Mouse (Mus musculus): ENCODE results near the gene Znrf2. TPM values are rescaled to one million over a fixed set of nuclear protein-coding genes. Genes with fewer than 3 reads are reported as not detected.
"Not testable (repeated sequence)": the region's sequence is repeated elsewhere in the genome, so short reads cannot be mapped to it uniquely, and the experiment has no call there.

The Znrf2 gene
- total RNA-seq, 2 experiments from 2014 or later, result 10.9 to 11.0 TPM

DNA sequence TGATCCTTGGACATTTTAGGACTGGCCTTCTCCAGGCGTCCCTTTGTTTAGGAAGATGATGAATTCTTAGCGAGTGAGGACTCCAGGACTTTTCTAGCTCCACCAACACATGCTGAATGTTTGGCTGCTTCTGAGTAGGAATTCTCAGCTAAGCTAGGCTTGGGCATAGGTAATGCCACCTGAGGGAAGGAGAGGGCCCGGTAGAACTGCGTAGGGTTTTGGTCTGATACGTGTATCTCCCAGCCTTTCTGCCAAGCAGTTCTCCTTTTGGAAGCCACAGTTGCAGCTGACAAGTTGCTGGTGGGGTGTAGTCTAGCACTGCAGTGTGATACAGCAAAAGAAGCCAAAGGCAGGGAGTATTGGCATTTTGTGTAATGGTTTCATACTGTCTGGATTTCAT lies 10.9 kb upstream of the Znrf2 start:
- no peak for DNase-seq (ENCODE audit: low spot score in 2 of 2)

DNA sequence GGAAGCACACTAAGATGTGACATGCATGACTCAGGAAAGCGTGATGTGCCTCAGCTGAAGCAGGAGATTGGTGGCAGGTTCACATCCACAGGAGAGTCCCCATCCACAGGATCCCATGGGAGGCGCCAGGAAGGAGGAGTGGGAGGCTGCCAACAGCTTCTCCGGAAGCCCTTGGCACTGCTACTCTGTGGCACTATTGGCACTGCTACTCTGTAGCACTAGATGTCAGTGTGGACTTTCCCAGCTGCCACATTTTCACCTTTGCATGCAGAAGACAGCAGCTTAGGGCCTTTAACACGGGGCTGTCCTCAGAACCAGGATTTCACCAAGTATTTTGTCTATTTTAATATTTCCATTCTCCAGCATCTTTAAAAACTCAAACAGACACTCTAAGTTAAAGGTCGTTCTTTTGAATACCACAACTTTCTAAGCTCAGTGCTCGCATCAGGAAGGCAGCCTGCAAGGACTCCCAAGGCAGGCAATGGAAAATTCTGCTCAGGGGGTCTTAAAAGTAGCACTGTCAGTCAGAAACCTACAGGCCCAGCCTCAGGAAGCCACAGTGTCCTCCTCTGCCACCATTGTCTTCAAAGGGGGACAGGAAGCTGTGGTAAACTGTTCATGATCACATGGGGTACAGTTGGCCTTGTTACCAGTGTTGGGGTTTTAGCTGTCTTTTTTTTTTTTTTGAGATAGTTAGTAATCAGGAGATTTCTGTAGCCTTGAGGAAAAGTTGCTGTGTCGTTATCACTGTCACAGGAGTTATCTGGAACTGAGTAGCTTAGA lies 7.0 kb upstream of the Znrf2 start:
- DNase-seq (ENCODE audit: low spot score in 2 of 2), result no peak

DNA sequence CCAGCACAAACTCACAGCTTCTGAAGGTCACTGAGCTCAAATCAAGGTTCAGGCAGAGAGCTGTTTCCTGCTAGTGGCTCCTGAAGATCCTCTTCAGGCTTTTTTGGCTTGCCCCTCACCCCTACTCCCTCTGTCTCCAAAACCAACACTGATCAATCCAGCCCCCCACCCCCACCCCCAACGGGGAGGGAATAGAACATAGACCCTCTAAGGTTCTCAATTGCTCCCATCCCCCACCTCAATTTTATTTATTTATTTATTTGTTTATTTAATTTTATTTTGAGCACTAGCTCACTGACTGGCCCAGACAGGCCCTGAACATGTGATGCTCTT lies 6.4 kb upstream of the Znrf2 start:
- DNase-seq (ENCODE audit: low spot score in 2 of 2), result no peak

DNA sequence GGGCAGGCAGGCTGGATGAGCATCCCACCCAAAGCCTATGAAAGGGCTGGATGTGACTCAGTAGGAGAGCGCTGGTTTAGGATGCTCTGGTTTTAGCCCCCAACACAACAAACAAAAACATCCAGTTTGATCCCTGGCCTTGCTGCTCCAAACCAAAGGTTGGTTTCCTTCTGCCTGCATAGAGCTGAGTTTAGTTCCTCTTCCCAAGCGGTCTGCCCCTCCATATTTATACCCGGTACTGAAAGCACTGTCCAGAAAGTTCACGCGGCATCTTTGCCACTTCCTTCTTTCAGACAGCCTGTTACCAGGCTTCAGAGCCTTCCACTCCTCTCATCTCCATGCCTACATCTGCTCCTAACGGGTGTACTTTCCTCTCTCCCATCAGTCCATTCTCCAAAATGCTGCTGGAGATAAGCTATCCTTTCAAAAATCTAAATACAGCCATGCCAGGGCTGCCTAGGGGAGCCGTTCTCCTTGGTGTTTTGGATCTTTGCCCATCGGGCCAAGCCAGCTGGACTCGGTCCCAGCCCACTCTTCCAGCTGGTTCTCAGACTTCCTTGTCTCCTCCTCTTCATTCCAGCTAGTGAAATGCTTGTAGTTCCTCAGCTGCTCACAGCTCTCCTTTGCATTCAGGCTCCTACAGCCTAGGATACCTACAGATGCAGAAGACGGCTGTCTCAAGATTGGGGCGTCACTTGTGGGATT lies 5.0 kb upstream of the Znrf2 start:
- peak; percentile 23 to 50 for DNase-seq (ENCODE audit: low spot score in 2 of 2)

DNA sequence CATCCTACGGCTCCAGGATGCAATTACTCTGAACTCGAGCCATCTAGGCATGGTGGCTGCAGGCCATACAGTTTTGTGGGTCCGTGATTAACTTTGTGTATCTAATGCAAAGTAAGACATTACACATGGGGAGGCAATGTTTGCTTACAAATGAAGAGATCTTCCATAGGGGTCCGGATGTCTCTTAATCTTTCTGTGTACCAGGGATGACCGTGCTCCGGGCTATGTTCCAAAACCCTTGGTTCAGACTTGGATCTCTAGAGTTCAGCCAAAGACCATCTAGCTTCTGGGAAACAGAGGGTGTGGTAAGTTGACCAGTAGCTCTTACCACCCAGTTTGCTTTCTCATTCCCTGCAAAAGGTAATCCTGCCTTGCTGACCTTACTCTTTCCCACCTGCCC lies 4.4 kb upstream of the Znrf2 start:
- DNase-seq (ENCODE audit: low spot score in 2 of 2), result peak in 1 of 2 experiments; percentile 30

DNA sequence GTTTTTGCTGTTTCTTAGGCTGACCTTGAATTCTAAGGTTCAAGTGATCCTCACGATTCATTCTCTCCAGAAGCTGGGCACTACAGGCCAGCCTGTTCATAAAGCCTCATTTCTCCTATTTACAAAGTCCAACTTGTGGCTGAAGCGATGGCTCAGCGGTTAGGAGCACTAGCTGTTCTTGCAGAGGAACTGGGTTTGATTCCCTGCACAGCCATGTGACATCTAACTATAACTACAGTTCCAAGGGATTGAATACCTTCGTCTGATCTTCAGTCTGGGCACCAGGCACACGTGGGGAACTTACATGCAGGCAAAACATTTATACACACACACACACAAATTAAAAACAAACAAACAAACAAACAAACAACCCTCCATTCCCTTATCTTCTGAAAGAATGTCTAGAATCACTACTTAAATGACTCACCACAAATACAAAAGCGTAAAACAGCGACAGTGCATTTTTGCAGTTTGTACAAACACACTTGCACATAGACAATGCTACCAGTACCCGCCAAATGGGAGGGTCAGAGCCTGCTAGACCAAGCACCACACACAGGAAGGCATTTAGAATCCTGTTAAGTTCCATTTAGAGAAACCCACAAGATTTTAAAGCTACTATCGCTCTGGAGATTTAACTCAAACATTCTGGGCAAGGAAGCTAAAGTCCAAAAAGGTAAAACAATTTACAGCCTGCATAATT lies 1.1 kb upstream of the Znrf2 start:
- DNase-seq (ENCODE audit: low spot score in 2 of 2), result no peak

DNA sequence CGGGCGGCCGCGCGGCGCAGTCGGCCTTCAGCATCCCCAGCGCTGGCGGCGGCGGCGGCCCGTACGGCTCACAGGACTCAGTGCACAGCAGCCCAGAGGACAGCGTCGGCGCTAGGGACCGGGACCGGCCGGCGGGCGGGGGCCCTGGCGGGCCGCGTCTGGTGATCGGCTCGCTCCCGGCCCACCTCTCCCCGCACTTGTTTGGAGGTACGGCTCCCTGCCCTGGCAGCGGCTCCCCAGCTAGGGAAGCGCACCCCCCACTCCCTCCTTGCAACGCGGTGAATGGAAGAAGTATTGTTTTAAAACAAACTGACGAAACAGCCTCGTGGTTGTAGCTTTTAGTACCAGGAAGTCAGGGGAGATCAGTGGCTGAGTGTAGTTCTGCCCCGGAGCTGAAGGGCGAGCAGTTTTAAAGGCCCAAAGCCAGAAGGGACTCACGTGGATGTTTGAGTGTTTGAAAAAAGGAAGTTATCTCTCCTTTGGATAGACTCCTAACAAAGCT lies 601 bp downstream of the Znrf2 start:
- DNase-seq (ENCODE audit: low spot score in 2 of 2), result peak; percentile 33 to 50

DNA sequence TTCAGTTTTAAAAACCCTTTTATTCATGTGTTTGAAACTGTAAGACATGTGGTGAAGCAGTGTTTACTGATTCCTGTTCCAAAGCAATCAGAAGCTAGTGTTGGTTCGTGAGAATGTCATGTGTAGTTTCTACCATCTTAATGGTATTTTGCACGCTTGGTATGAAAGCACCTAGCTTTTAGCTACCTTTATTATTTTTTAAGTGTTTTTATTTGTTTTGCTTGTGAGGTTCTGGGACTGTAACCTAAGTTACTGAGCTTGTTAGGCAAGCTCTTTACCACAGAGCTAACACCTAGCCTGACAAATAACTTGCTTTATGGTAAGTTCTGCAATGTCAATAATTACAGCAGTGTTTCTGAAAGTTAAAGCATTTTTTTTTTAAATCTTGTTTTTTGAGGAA lies 1.7 kb downstream of the Znrf2 start:
- DNase-seq (ENCODE audit: low spot score in 2 of 2), result no peak

DNA sequence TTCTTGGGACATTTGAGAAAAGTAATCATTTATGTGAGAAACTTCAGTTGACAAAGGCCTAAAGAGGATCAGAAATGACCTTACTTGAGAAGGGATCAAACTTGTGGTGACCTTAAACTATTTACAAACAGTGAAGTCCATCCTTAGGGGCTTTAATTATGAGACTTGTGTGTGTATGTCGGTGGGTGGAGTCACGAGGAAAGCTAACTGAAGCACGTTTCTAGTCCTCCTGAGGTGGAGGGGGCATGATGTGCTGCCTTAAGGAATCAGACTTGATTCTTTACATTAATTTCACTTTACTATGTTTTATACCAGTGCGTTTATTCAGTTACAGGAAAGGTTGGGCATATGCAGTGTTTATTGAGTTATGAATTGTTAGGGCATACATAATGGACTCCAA lies 2.6 kb downstream of the Znrf2 start:
- DNase-seq (ENCODE audit: low spot score in 2 of 2), result no peak

DNA sequence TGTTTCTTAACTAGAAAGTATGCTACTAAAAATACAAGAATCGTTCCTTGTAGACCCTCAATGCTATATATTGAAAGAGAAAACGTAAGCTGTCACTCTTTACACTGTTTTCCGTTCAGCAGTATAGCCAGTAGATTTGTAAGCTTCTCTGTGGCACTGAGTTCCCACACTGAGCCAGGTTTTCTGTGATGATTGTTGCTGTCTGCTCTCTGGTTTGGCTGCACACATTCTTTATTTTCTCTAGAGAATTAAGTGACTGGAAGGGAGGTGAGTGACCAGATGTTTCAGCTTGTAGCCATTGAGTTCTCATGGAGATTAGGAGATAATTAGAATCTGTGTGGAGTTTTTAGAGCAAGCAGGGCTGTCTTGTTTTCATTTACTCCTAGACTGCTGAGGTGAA lies 3.0 kb downstream of the Znrf2 start:
- no peak for DNase-seq (ENCODE audit: low spot score in 2 of 2)

DNA sequence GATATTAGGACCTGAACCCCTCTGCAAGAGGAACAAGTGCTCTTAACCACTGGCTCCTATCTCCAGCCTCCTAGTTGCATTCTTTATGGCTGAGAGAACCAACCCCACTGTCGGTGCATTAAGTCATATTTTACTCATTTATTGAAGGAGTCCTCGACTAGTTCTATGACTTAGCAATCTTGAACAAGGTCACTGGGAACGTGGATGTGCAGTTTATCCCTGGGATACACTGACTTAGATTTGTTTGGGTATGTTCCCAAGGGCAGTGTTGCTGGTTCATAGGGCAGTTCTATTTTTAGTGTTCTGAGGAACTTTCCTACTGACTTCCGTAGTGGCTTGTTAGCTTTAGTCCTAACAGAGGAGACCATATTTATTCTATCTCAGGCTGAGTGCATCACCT lies 5.6 kb downstream of the Znrf2 start:
- no peak for DNase-seq (ENCODE audit: low spot score in 2 of 2)

DNA sequence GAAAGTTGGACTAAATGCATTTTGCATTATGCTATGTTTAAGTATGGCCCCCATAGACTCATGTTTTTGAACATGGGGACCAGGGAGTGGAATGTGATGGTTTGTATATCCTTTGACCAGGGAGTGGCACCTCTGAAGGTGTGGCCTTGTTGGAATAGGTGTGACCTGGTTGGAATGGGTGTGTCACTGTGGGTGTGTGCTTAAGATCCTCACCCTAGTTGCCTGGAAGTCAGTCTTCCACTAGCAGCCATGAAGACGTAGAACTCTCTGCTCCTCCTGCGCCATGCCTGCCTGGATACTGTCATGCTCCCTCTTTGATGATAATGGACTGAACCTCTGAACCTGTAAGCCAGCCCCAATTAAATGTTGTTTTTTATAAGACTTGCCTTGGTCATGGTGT lies 7.8 kb downstream of the Znrf2 start:
- DNase-seq (ENCODE audit: low spot score in 2 of 2), result not testable (repeated sequence)

DNA sequence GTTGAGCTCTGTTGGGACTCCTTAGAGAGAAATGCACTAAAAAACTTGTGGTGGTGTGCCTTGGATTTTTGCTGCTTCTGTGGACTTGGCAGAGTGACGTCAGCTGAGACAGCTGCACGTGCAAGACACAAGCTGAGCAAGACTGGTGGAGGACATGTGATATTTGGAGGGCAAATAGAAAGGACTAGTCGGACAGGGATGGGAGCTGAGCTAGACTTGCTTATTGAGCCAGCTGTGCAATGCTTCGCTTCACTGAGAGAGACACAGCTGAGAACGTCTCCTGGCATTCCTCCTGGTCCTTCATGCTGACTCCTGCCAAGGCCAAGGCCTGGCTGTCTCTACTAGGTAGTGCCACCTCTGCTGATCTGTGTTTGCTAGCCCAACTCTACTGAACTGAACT lies 10.8 kb downstream of the Znrf2 start:
- DNase-seq (ENCODE audit: low spot score in 2 of 2), result no peak

DNA sequence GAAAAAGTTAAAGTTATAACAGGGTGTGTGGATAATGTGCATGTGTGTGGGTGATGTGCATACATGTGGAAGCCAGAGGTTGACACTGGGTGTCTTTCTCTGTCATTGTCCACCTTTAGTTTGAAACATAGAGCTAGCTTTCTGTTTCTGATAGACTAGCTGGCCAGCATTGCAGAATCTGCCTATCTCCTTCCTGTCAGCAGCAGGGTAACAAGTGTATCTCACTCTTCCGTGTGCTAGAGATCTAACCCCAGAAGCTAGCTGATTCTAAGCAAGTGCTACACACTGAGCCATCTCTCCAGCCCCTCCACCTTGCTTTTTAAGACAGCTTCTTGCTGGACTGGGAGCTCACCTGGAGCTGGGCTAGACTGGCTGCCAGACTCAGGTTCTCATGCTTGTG lies 11.6 kb downstream of the Znrf2 start:
- DNase-seq (ENCODE audit: low spot score in 2 of 2), result no peak

DNA sequence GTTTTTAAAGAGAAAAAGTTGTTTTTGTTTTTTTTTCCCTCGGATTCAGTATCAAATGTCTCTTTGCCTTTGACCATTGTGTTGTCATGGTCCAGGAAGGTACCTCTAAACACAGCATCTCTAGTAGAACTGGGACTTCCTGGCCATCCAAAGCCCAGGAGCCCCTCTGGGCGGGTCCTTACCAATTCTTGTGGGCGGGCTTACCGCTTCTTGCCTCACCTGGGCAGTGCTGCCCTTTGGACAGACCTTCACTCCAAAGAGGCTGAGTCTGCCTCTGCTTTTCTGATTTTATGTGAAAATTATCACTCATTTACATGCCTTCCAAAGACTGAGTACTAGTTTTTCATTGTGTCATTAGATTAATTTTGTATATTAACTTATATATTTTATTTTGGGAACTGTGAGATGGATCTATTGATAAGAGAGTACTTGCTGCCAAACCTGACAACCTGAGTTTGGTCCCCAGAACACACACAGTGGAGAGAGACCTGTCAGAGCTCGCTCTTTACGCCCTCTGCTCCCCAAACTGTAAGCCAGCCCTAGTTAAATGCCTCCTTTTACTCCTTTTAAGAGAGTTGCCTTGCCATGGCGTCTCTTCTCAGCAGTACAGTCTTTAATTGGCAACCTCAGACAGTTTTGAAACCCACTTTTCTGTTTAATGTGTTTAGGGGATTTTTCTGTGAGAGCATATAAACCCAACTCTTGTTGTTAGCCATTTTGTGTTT lies 13.5 kb downstream of the Znrf2 start:
- no peak for DNase-seq (ENCODE audit: low spot score in 2 of 2)

DNA sequence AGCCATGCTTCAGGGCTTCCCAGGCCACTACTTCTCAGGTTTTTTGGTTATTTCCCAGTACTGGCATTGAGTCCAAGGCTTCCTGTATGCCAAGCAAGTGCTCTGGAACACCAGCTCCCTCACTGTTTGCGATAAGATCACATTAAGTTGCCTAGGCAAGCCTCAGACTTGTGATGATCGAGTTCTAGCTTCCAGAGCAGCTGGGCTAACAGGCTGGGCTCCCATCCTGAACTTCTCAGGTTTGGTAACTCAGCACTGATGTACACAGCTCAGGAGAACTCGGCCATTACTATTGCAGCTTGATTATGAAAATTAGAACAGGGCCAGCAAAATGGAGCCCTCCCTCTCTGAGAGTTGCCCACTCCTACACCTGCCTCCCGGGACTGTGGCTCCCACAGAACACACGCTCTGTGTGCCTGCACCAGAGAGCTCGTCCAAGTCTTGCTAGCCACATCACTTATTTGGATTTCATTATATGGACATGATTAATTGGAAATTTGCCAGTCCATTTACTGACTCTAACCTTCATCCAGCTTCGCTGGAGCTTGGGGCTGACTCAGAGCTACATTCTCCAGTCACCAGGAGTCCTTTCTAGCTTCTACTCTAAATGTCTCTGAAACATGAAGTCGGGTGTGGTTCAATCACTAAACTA lies 14.5 kb downstream of the Znrf2 start:
- DNase-seq (ENCODE audit: low spot score in 2 of 2), result no peak

DNA sequence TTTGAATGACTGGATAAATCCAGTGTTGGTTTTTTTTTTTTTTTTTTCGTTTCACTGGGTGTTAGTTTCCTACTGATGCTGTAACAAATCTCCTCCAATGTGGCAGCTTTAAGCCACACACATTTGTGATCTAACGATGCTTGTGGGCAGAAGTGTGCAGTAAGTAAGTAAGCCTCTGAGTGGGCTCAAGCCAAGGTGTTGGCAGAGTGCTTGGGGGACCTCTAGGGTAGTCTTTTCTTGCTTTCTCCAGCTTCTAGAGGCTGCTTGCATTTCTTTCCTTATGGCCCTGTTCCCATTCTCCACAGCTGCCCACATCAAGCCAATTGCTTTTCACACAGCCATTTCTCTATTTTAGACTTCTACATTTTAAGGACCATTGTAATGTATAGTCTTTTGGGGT lies 16.7 kb downstream of the Znrf2 start:
- DNase-seq (ENCODE audit: low spot score in 2 of 2), result no peak

DNA sequence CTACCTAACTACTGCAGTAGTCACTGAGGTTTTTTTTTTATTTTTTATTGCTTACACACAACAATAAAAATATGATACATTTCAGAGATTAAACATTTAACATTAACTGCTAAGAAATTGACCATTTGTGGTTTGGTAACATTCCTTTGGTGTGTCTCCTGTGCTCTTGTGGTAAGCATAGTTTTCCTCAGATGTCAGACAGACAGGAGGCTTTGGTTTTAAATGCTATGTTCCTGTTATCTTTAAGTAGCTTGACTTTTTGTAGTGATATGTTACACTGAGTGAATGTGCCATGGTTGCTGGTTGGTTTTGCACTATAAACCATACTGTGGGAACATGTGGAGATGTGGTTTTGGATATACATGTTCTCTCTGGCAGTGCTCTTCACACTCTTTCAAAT lies 19.9 kb downstream of the Znrf2 start:
- no peak for DNase-seq (ENCODE audit: low spot score in 2 of 2)

DNA sequence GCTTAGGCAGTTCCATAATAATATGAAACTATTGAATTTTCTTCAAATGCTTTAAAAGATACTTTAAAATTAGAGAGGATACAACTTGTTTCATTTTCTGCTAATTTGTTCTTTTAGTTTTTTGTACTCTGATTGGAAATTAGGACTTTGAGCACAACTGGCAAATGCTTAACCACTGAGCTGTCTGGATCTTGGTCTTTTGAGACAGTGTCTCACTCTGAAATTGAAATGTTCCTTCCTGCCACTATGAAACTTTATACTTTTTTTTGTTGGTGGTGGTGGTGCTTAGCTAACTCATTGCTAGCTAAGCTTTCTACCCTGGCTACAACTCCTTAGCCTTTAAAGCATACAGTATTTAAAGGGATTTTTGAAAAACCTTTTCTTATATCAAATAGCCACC lies 24.7 kb downstream of the Znrf2 start:
- DNase-seq (ENCODE audit: low spot score in 2 of 2), result no peak

DNA sequence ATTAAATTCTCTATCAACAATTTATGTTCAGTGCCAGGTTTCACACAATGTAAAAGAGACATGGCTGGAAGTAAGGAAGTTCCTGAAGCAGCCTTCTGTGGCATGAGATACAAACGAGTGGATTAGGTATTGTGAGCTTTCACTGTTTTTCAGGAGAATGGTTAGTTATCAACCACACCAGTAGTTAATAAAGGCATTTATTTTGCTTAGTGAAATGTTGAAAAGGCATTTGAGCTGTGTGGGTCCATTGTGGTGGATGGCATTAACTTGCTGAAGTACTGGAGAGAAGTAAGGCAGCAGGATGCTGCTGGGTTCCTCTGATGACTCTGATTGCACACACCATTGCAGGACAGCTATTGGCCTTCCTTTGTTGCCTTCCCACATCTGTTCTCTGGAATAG lies 25.3 kb downstream of the Znrf2 start:
- no peak for DNase-seq (ENCODE audit: low spot score in 2 of 2)

DNA sequence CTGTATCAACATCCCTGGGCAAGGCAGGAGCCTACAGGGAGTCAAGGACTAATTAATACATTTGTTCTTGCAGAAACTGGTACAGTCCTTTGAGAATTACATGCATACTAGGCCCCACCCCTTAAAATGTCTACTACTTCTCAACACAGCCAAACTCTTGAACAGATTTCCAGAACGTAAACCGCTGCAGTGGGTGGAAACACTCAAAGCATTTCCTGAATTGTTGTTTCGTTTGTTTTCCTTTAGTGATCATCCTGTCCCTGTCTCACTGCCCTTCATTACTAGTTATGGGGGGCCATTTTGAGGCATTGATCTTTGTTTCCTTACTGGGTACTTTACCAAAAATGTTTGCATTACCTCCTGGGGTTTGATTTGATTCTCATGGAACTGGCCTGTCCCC lies 31.8 kb downstream of the Znrf2 start:
- DNase-seq (ENCODE audit: low spot score in 2 of 2), result no peak
